Mouse (Mus musculus) ovary, postnatal 10 days (tissue): ENCODE results near the gene Ms4a7.
"Not testable (repeated sequence)": the region's sequence is repeated elsewhere in the genome, so short reads cannot be mapped to it uniquely, and the experiment has no call there.

ENCODE experiments used
- DNase-seq: peaks from one replicate; pipeline ENCODE4 v3.0.0; 2022; ENCODE audit warnings: low spot score

Ms4a7 gene

DNA sequence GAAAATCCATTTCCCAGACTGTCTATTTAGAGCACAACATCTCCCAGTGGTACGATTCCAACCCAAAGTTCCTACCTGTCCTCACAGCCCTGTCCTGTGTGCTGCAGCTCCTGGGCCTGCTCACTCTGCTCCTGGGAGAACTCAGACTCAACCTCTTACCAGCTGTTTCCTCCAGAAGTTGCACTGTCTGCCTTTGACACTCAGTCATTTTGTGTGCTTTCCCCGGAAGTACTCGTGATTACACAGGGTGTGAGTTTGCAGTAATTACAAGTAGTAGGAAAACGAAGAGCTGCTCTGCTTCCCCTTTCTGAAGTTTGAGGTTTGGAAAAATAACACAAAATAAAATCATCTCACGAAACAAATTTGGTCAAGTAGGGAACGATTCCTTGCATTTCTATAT is at the start of gene Ms4a7:
Gene Ms4a7 (minus strand): TSS at position 215 of the 400 bp plus-strand sequence.
- no peak for DNase-seq

DNA sequence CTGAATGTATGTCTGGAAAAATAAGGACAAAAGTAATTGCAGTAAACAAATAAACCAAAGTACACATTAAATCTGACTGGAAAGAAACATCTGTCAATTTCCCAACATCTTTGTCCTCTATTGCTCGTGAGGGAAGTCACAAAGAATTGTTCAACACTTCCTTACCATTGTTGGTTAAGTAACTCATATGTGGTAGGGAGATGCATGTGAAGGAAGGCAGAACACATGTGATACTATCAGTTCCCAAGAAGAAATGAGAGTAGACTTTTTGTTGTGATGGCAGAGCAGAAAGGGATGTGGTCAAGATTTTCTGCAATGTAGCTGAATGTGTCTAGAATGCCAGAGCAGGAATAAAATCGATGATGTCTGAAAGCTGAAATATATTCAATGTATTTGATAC is 40.5 kb upstream of the Ms4a7 start:
- no peak for DNase-seq

DNA sequence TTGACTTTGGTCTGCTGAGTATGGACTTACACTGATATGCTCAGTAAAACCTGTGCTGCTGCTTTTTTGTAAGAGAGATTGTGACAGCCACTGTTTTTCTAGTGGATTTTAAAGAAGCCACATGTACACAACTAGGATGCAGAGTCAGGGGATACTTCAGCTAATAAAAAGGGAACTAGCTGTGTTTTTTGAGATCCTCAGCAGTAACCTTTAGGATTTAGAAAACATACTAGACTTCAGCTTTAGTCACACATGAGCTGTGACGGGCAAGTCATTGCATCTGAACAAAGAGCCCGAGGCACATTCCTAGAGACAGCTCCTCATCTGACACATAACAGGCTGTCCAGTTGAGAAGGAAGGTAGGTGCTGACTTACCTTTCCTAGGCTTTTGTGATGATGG is 39.3 kb upstream of the Ms4a7 start, which contains the start of gene Ms4a4a:
Gene Ms4a4a (plus strand): TSS at position 251 of the 400 bp plus-strand sequence.
- DNase-seq: no peak

DNA sequence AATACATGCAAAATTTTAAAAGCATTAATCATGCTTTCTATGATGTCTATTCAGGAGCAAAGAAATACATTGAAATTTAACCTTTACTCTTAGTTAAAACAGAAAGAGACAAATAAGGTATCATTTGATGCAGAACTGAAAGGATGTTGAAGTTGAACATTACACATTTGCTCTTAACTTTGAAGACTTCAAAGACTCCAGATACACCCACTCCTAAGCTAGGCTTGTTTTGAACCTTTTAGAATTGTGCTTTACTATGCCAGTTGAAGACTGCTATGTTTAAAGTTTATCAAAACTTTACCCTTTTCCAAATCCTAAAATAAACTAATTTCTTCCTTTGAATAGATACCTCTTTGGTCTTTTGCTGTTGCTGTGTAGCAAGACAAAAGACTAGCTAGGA is 35.2 kb upstream of the Ms4a7 start:
- DNase-seq: no peak

DNA sequence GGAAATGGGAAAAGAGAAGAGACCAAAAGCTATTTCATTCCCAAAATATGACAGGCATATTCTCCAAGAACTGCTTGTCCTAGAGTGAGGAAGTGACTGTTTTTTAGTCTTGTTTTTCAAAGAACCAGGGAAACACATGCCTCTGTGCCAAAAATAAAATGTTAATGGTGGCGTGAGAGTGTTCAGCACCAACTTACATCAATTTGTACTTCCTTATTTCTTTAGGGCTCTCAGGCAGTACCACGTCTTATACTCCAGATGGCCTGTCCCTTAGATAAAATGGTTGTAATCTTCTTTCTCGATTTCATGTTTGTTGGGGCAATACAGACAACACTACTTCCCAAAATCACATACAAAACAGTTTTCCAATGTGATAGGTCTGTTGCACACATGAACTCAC is 32.4 kb upstream of the Ms4a7 start:
- no peak for DNase-seq

DNA sequence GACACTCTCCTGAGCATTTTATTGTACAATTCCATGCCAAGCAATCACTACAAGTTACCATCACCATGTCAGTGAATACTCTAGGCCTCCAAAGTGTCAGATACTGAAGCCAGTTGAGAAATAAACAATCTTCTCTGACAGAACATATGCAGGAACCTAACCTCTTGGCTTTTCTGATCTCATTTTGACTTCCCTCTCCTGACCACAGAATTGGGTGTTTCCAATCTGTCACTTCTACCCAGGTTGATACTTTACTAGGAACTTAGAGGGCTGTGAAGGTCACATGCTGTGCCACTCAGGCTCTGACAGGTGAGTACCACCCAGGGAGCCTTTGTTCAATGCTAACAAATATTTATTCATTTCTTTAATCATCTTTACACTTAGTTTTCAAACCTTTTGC is 26.1 kb upstream of the Ms4a7 start:
- no peak for DNase-seq

DNA sequence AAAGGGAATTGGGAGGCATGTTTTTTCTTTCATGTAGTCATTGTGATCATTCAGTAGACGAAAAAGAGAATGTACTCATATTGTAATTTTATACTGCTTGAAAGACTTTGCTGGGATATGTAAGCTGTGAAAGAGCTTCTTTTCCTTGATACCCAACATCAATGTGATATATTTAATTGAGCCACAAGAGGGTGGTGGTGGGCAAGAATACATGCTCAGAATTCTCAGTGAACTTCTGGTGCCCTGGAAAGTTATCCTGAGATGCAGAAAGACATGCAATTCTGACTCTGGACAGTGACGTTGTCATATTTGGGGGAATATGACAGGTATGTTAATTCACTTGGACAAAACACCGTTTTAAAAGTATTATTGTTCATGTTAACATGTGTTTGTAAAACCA is 24.2 kb upstream of the Ms4a7 start:
- no peak for DNase-seq

DNA sequence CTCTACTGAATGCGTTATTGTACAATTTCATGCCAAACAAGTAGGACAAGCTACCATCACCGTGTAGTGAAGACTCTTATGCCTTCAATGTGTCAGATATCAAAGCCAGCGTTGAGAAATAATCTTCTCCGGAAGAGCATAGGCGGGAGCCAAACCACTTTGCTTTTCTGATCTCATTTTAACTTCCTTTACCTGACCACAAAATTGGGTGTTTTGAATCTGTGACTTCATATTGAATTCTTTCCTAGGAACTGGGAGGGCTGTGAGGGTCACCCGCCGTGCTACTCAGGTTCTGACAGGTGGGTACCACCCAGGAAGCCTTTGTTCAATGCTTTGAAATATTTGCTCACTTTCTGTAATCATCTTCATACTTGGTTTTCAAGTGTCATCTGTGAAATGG is 19.8 kb upstream of the Ms4a7 start:
- DNase-seq: no peak

DNA sequence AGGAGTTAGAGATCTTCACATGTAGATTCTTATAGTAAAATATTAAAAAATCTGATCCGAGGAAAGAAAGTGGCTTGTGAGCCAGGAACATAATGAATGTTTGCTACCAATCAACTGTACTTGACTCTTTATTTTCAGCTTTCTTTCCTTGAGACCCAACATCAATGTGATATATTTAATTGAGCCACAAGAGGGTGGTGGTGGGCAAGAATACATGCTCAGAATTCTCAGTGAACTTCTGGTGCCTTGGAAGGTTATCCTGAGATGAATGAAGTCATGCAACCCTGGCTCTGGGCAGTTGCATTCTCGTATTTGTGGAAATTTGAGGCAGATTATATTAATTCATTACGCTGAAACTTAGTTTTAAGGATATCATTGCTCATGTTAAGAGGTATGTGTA is 15.9 kb upstream of the Ms4a7 start:
- no peak for DNase-seq

DNA sequence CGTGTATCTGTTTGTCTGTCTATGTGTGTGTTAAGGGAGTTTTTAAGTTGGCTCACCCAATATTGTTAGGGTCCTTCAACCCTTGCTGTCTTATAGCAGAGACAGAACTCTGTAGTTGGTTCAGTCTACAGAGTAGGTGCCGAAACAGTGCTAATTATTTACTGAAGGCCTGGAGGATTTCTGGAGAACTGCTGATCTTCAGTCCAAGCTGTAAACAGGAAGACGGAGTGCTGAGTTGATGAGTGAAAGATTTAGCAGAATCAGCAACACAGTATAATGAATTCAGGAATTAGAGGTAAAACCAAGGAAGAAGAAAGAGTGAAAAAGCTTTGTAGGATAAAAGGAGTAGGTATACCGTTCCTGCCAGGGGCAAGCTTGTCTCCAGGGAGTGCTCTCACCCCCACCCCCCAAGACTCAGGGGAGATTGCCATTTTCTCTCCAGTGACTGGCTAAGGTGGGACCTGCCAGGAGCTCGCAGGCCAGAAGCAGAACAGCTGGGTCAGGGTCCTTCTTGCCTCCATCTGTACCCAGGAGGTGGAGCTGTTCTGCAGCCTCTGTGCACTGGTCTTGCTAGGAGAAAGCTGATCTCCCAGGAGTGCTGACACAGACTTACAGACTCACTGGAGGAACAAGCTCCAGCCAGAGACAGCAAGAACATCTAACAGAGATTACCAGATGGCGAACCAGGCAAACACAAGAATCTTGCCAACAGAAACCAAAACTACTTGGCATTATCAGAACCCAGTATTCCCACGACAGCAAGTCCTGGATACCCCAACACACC is 13.9 kb upstream of the Ms4a7 start:
- no peak for DNase-seq

DNA sequence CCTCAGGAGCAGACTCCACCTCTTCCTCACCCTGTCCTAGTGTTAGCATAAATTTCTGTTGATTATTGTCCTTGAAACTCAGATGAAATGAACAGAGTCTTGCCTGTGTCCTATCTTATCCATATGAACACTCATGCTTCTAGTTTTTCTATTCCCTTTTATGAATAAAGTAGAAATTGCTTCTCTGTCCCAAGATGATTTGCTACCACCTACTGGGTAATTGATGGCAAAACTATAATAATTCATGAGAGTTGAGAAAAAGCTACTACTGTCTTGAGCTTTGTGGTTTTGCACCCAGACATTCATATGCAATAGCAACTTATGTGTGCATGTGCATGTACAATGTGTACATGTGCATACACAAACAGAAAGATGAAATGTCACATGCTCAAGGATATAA is 8.0 kb upstream of the Ms4a7 start:
- DNase-seq: no peak

DNA sequence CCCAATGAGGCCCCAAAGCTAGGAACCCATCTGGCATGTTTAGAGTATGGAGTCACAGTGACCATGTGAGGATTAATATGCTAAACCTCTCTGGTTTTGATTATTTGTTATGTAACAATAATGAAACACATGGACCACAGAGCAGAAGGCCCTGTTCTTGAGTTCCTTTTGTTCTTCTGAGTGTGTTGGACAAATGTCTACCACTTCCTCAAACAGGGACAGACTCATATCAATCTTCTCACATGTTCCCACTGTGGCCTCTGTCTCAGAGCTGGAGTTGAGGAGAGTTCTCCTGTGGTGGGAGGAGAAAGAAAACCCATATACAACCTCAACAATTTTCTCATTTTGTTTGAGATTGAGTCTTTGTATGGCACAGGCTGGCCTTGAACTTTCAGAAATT is 7.2 kb upstream of the Ms4a7 start:
- no peak for DNase-seq

DNA sequence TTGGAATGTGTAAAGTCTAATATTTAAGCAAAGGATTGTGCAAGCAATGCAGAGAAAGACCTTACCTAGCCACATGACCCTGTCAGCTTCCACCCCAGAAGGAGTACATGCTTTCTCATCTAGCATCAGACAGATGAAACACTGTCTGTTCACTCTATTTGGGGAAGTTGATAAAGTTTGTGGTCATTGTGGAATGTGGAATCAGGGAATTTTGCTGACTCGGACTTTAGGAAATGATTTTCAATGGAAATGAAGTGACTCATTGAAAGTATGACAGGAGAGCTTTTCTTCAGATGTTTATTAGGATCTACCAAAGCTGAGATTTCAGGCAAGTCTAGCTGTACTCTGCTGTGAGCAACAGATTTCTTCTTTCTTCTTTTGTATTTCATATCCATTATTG is 14.8 kb downstream of the Ms4a7 start:
- no peak for DNase-seq

DNA sequence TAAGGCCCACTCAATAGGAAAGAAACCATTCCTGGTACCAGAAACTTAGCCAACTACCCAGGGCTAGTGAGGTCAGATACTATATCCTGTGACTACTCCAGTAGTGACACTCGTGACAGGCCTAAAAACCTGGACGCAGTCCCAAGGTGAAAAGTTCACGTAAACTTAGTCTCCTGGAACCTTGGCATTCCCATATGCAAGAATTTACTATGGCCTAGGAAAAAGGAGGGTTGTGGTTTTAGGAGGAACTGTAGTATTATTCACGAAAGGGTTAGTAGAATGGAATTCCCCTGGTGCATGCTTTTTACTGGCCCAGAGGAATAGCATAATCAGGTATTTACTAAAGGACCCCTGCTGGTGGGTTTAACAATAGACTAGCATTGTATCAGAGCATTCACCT is 19.2 kb downstream of the Ms4a7 start:
- no peak for DNase-seq

DNA sequence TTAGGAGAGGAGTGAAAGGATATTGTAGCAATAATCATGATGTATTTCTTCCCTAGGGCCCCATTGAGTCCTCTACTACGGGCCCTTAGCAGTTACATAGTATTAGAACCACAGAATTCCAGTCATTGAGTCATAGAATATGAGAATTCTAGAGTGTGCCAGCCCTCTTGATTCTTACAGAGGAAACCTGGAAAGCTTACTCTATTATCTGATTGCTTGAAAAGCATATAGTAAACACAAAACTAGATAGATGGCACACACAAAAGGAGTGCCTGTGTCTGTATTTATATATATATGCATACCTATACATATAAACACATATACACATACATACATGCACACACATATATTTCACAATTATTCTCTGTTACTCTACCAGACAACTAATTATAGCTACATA is 21.6 kb downstream of the Ms4a7 start, which contains the start of gene Ms4a14:
Gene Ms4a14 (minus strand): TSS at position 101 of the 400 bp plus-strand sequence.
- no peak for DNase-seq

DNA sequence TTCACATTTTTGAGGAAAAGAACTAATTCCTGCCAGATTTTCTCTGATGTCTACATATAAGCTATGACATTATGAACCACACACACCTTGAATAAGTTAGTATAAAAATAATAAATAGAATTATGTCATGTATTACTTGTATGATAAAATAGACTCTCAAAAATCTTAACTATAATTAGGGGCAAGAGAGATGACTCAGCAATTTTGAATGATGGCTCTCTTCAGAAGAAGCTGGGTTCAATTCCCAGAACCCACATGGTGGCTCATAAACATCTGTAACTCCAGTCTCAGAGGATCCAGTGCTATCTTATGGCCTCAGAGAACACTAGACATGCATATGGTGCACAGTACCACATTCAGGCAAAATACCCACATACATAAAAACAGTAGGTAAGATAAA is 27.1 kb downstream of the Ms4a7 start:
- DNase-seq: no peak

DNA sequence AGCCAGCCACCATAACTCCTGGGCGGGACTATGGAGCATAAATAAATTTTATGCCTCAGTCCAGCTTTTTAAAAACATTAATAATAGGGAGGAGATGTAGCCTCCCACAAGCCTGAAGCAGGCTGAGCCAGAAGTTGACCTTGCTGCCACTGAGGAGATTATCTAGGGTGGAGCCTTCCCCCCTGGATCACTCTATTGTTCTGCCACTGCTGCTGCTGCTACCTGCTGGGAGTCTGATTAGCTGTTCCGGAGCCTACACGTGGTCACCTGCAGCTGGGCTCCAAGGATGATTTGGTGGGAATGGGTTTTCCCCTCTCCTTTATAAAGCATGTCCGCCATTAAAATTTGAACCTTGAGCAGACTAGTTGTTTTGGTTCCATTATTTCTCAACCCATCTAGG is 36.4 kb downstream of the Ms4a7 start:
- not testable (repeated sequence) for DNase-seq

DNA sequence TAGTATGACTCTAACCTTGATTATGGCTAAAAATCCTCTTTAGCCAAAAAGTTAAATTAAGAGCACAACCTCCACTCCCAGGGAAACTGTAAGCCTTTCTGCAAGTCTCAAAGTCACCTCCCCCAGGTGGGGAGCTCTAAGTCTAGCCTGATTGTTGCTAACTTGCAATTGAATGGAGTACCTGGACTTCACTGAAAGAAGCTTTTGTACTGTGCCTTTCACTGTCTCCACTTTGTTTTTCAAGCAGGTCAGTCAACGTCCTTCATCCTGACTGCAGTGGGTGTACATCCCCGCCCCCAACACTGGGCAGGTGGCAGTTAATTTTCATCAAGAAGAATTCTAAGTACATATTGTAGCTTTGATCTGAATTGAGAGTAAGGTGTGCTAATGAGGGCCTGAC is 37.0 kb downstream of the Ms4a7 start:
- DNase-seq: no peak

DNA sequence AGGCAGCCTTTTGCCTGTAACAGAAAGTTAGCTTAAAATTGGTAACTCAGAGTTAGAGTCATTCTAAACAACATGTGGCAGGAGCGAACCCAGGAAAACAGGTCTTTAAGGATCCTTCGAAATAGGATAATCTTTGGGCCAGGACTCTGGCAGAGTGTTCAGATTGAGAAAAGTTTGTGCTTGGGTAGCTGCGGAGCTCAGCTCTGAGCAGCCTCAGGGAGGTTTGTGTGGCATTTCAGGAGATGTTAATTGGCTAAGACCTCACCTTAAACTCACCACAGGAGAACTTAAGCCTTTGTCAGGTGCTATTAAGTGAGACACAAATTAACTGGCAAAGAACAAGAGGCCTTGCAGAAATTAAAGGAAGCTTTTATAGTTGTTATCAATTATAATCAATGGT is 42.3 kb downstream of the Ms4a7 start:
- DNase-seq: not testable (repeated sequence)

DNA sequence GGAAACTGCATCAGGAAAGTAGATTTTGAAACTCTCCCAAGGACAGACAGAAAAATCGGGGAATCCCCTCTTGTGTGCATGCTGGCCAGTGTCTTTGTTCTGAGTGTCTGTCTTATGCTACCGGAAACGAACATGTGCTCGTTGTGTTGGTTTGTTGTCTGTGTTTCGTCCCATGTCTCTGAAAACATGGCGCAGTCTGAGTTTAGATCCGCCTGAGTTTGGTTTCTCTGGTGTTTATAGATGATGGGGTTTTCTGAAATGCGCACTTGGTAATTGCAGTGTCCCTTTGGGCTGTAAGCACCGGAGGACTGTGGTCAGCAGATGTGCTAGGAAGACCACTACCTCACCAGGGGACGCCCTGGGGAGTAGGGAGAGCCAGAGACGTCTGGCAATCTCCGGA is 43.0 kb downstream of the Ms4a7 start:
- DNase-seq: no peak

DNA sequence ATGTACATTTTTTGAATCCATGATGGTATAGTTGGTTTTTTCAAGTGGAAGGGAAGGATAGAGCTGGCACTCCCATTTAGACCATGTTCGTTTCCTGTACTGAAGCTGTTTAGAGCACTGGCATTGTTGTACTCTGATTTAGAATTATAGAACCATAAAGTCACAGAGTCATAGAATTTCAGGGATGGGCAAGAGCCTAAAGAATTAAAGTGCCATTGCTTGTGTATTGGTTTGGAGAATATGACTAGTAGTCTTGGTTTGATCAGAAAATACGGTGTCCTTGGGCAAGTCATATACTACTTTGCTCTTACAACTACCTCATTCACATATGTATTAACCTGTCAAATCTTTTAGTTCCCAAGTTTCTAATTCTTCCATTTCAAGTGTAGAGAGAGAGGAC is 52.2 kb downstream of the Ms4a7 start, which contains the start of gene Ms4a5:
Gene Ms4a5 (minus strand): TSS at position 101 of the 400 bp plus-strand sequence.
- no peak for DNase-seq

DNA sequence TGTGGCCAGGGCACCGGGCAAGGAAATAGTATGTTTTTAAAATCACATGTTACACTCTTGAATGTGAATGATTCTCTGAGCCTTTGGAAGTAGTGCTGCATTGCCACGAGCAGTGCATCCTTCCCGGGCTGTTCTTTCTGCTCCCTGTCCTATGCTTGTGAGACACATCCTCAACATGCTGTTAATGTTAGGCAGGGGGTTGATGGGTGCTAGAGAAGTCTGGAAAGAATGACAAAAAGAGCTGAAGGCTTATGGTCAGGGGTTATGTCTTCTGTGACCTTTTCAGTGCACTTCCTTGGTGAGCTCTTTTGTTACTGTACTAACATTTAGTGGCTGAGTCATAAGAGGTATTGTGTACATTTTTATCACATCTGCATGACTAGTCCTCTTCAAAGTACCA is 55.7 kb downstream of the Ms4a7 start:
- DNase-seq: no peak

DNA sequence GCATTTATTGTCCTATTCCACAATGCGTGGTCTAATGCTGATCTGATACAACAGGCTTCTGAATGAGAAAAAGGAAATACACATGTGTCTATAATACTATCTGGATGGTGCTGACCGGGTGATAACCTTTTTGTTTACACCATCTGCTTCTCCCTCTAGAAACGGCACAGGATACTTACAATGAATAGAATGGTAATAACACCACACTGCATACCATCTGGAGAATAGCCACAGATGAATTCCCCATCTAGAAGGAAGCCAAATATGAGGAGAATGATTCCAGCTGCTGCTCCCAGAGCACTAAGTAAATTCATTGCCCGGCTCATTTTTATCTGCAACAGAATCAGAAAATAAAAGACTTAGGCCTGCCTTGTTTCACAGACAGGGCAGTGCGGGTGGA is 59.5 kb downstream of the Ms4a7 start:
- no peak for DNase-seq
